Mouse (Mus musculus) hindbrain, embryonic 14.5 days (tissue): ENCODE measurements around the gene Swap70. TPM values are rescaled to one million over a fixed set of nuclear protein-coding genes. Genes with fewer than 3 reads are reported as not detected.

Experiments
- ATAC-seq: fragments of 200-750 bp; cut with Nextera tagmentation; 2 replicates; pipeline ENCODE4 v1.8.0; 2017; ENCODE audit warnings: moderate number of reproducible peaks, mild to moderate bottlenecking, moderate TSS enrichment, moderate library complexity; ENCODE audit not compliant: low FRiP score
- DNase-seq: peaks from one replicate; pipeline ENCODE4 v3.0.0-alpha.2; 2015; ENCODE audit warnings: low spot score
- H3K27ac ChIP-seq: fragments of 300-500 bp; sonication (generic); 2 replicates; pipeline ENCODE4 v1.5.1; 2014; ENCODE audit warnings: mild to moderate bottlenecking, moderate library complexity
- H3K27me3 ChIP-seq: fragments of 300-500 bp; sonication (generic); 2 replicates; pipeline ENCODE4 v1.6.1; 2014; ENCODE audit warnings: mild to moderate bottlenecking, low read length, mixed read lengths; ENCODE audit not compliant: control insufficient read depth, insufficient read depth
- H3K36me3 ChIP-seq: fragments of 300-500 bp; sonication (generic); replicated peaks from 2 replicates; pipeline ENCODE4 v1.6.1; 2014; ENCODE audit not compliant: control insufficient read depth, insufficient read depth
- H3K4me1 ChIP-seq: fragments of 300-500 bp; sonication (generic); replicated peaks from 2 replicates; pipeline ENCODE4 v1.6.1; 2014; ENCODE audit warnings: antibody characterized with exemption, low read length, mixed read lengths; ENCODE audit not compliant: control insufficient read depth, insufficient read depth
- H3K4me2 ChIP-seq: fragments of 300-500 bp; sonication (generic); replicated peaks from 2 replicates; pipeline ENCODE4 v1.6.1; 2014; ENCODE audit warnings: mild to moderate bottlenecking, moderate library complexity
- H3K4me3 ChIP-seq: fragments of 300-500 bp; sonication (generic); replicated peaks from 2 replicates; pipeline ENCODE4 v1.5.1; 2014; ENCODE audit warnings: mild to moderate bottlenecking, low read length
- H3K9ac ChIP-seq: fragments of 300-500 bp; sonication (generic); 2 replicates; pipeline ENCODE4 v1.6.1; 2014
- H3K9me3 ChIP-seq: fragments of 300-500 bp; sonication (generic); 2 replicates; pipeline ENCODE4 v1.6.1; 2016; ENCODE audit warnings: low read length; ENCODE audit not compliant: control insufficient read depth
- WGBS: fragments of 180-500 bp; shearing (Covaris S2); extraction: QIAGEN DNeasy Blood & Tissue Kit; methylation state at CpG from one replicate; pipeline ENCODE4 v1.1.7; 2014; 5-methylcytosine and 5-hydroxymethylcytosine counted together
- polyA plus RNA-seq: library from polyadenylated mRNA; unstranded; fragments of >200 nt; fragmentation: Nextera tagmentation; extraction: Ambion mirVana; gene quantifications from 2 replicates; pipeline ENCODE4 v1.2.1, GENCODE M21; 2014

Swap70 gene
- polyA plus RNA-seq, 1 experiment from 2014 or later, result 12.0 TPM

DNA sequence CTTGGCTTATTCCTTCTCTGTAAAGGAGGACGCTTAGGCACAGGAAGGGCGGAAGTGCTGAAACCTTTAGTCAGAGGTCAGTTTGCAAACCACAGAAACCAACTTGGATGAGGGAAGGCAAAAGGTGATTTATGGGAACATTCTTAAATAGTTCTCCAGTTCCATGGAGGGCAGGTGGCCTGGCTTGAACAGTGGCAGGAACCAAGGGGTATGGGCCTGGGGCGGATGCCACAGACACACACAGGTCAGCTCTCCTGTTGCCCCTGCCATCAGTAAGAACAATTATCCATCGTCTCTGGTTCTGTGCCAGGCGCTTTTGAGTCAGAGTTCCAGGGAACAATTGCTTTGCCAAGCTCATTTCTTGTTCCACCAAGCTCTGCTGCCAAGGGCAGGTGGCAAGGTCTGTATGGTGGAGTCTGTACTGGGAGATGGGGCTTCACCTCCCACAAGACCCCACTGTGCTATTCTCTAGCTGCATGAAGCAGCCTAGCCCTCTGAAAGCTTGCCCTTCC is 56.3 kb downstream of the Swap70 start:
- H3K36me3 ChIP-seq, result 0 out of 2 replicates have a peak, but pooled peaks cover 7% of the 10 kb centered on the region
- no peak overlapping the region for H3K4me3 ChIP-seq
- H3K4me1 ChIP-seq, result no peaks in the 10 kb centered on the region
- ATAC-seq (no peak), DNase-seq (no peak)
- no peaks in the 10 kb centered on the region for H3K27me3 ChIP-seq
- H3K4me2 ChIP-seq, result no peak overlapping the region
- 95% methylated on average over 5 of the region's 5 CpGs for WGBS
- H3K9me3 ChIP-seq, result no peaks in the 10 kb centered on the region
- H3K27ac ChIP-seq, result no peak overlapping the region
- H3K9ac ChIP-seq, result no peak overlapping the region

DNA sequence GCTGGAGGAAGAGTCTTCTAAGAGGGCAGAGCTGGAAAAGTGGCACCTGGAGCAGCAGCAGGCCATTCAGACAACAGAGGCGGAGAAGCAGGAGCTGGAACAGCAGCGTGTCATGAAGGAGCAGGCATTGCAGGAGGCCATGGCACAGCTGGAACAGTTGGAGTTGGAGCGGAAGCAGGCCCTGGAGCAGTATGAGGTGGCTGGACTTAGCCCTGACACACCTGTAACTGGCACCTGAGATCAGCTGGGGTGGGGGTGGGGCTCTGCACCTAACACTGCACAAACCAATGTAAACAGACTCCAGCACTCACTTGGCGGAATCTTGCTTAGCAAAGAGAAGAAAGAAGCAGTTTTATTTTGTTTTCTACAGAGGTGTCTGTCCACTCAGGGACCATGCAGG is 57.7 kb downstream of the Swap70 start:
- no peak for ATAC-seq
- WGBS, result 96% methylated on average over 4 of the region's 4 CpGs
- no peak for DNase-seq
- H3K4me3 ChIP-seq, result no peak overlapping the region
- H3K36me3 ChIP-seq, result 0 out of 2 replicates have a peak, but pooled peaks cover 7% of the 10 kb centered on the region
- no peak overlapping the region for H3K27ac ChIP-seq
- no peak overlapping the region for H3K9ac ChIP-seq
- H3K4me2 ChIP-seq, result no peak overlapping the region
- no peaks in the 10 kb centered on the region for H3K4me1 ChIP-seq
- no peaks in the 10 kb centered on the region for H3K27me3 ChIP-seq
- no peaks in the 10 kb centered on the region for H3K9me3 ChIP-seq

- 90% methylated on average over 11 of the region's 11 CpGs for WGBS
- no peaks in the 10 kb centered on the region for H3K27me3 ChIP-seq
- ATAC-seq, result no peak
Measured at GRCm38 (mm10) chr7:110281435-110282256, 60.1 kb downstream of the Swap70 start.

DNA sequence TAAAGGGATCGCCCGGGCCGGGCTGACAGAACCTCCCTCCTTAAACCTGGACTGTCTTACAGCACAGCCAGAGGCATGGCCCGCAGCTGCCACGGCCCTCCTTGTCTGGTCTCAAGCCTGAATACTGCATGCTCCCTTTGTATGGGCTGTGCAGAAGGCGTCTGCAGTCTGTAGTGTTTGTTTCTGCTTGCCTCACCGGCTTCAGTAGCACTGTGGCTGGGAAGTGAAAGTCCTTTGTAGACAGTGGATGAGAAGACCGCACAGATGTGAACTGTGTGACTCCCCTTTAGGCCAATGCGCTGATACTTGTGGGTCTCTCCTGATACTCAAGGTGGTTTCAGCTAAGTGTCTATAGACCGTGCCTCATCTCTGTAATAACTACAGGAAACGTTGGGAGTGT is 61.3 kb downstream of the Swap70 start:
- H3K9ac ChIP-seq, result no peak overlapping the region
- 90% methylated on average over 11 of the region's 11 CpGs for WGBS
- ATAC-seq (no peak), DNase-seq (no peak)
- H3K36me3 ChIP-seq, result no peaks in the 10 kb centered on the region
- no peak overlapping the region for H3K27ac ChIP-seq
- H3K4me3 ChIP-seq, result no peak overlapping the region
- no peaks in the 10 kb centered on the region for H3K9me3 ChIP-seq
- H3K27me3 ChIP-seq, result no peaks in the 10 kb centered on the region
- no peaks in the 10 kb centered on the region for H3K4me1 ChIP-seq
- no peak overlapping the region for H3K4me2 ChIP-seq

More at GRCm38 (mm10) chr7:110281435-110282256, 60.1 kb downstream of the Swap70 start:
- H3K9ac ChIP-seq, result no peak overlapping the region
- H3K36me3 ChIP-seq, result no peaks in the 10 kb centered on the region
- no peak overlapping the region for H3K27ac ChIP-seq
- H3K4me1 ChIP-seq, result no peaks in the 10 kb centered on the region
- DNase-seq, result no peak
- no peaks in the 10 kb centered on the region for H3K9me3 ChIP-seq
- H3K4me2 ChIP-seq, result no peak overlapping the region
- no peak overlapping the region for H3K4me3 ChIP-seq

DNA sequence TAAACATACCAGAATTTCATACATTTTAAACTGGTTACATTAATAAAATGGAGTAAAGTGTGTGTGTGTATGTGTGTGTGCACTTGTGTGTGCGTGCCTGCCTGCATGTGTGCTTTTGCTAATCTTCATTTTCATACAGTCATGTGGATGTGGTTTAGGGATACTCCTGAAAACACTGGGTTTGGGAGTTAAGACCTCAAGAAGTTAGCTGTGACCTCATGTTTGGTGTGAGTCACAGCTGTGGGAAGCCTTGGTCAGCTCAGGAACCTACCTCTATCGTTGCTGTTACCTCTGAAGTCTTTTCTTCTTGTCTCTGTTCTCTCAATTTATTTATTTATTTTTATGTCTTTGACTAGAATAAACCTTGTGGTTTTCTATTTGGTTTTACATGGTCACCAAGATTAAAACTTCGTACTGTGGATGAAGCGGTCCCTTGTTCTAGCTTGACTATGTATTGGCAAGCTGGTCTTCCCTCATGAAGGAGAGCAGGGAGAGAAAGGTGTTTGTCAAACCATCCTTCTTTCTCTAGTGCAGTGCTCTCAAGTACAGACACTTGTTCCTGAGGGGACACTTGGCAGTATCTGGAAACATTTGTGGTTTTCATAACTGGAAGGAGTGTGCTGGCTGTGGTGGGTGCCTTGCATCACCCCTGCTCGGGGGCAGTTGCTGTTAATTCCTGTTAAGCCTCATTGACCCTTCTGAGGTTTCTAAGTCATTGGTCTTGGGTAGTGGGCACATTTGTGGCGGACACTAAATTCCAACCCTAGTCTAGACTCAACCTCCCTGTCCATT is 62.2 kb downstream of the Swap70 start:
- DNase-seq, result no peak
- no peaks in the 10 kb centered on the region for H3K36me3 ChIP-seq
- no peaks in the 10 kb centered on the region for H3K27me3 ChIP-seq
- no peak for ATAC-seq
- H3K4me3 ChIP-seq, result no peak overlapping the region
- H3K4me1 ChIP-seq, result no peaks in the 10 kb centered on the region
- no peak overlapping the region for H3K27ac ChIP-seq
- no peaks in the 10 kb centered on the region for H3K9me3 ChIP-seq
- no peak overlapping the region for H3K9ac ChIP-seq
- WGBS, result 91% methylated on average over 6 of the region's 6 CpGs
- no peak overlapping the region for H3K4me2 ChIP-seq

DNA sequence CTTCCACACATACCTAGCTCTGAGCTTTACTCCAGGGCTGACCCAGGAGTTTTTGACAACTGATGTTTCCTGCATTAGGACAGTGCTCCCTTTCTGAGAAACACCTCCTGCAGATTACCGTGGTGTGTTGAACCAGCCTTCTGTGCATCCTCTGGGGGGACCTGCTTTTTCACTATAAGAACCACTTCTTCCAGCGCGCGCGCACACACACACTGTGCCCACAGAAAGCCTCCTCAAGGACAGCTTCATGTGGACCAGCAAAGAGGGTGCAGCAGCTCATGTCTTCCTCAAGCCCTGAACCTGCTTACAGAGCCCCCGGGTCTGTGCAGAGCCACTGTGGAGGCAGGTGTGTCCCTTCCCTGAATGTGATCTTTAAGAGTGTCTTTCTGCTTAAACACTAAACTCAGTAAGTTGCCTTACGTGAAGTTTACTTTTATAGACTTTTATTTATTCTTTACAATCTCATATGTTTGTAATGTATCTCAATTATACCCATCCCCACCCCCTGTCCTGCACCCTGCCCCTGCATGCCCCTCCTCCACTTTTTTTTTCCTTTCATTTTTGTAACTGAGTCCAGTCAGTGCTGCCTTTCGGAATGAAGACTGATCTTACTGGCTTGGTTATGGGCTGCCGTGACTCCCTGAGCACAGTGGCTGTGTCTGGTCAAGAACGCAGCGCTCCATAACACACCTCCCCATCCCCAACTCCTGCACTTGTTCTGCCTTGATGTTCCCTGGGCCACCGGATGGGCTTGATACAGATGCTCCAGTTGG is 63.8 kb downstream of the Swap70 start:
- Histone ChIP-seq H3K9me3 (no peaks in the 10 kb centered on the region), H3K27me3 (no peaks in the 10 kb centered on the region), H3K4me3 (no peak overlapping the region), H3K4me1 (no peaks in the 10 kb centered on the region), H3K9ac (no peak overlapping the region), H3K4me2 (no peak overlapping the region), H3K27ac (no peak overlapping the region), H3K36me3 (no peaks in the 10 kb centered on the region)
- ATAC-seq, result no peak
- 93% methylated on average over 12 of the region's 12 CpGs for WGBS
- no peak for DNase-seq

- no peaks in the 10 kb centered on the region for H3K9me3 ChIP-seq
- ATAC-seq, result no peak
- no peaks in the 10 kb centered on the region for H3K27me3 ChIP-seq
- H3K4me1 ChIP-seq, result no peaks in the 10 kb centered on the region
- no peak overlapping the region for H3K4me3 ChIP-seq
- 83% methylated on average over 3 of the region's 3 CpGs for WGBS
- no peak overlapping the region for H3K9ac ChIP-seq
- H3K27ac ChIP-seq, result no peak overlapping the region
- no peak for DNase-seq
- no peak overlapping the region for H3K4me2 ChIP-seq
- no peaks in the 10 kb centered on the region for H3K36me3 ChIP-seq
Measured at GRCm38 (mm10) chr7:110285849-110286151, 64.3 kb downstream of the Swap70 start.

- 75% methylated on average over 8 of the region's 8 CpGs for WGBS
Measured at GRCm38 (mm10) chr7:110286198-110286732, 64.8 kb downstream of the Swap70 start.

More at GRCm38 (mm10) chr7:110286198-110286732, 64.8 kb downstream of the Swap70 start:
- Histone ChIP-seq H3K27ac (no peak overlapping the region), H3K36me3 (no peaks in the 10 kb centered on the region), H3K9me3 (no peaks in the 10 kb centered on the region), H3K4me2 (no peak overlapping the region), H3K27me3 (no peaks in the 10 kb centered on the region), H3K9ac (no peak overlapping the region), H3K4me3 (no peak overlapping the region), H3K4me1 (no peaks in the 10 kb centered on the region)
- ATAC-seq, result no peak
- DNase-seq, result no peak
